In genomic region chr6:135041930-135042329, GRCm38 (mm10) we compare ENCODE assay signal across 27 mouse cellular contexts. TPM values are rescaled to one million over a fixed set of nuclear protein-coding genes. Genes with fewer than 3 reads are reported as not detected.
"Had no signal": no experiment of that assay in that cellular context is flagged by ENCODE, and none has a peak within 500 bp of the region (broad histone marks: within the 10 kb centered on the region; RNA-seq: fewer than 3 reads in every experiment).

No protein-coding gene starts in this region.

- DNase-seq: gastrocnemius, adult 2 months; gastrocnemius, postnatal 10 days; gastrocnemius, postnatal 25 days; heart, adult 11 months; heart, adult 2 months; heart, postnatal 14 days; heart, postnatal 36 days; kidney, adult 11 months; kidney, adult 2 months; kidney, adult 9 months; kidney, postnatal 14 days; kidney, postnatal 36 days; liver; liver, embryonic 13.5 days; liver, postnatal 0 days had no signal

- H3K9ac ChIP-seq: heart, embryonic 13.5 days; heart, embryonic 15.5 days; hindbrain, embryonic 13.5 days; hindbrain, embryonic 15.5 days; kidney, embryonic 15.5 days; limb, embryonic 12.5 days; liver, embryonic 13.5 days; liver, embryonic 15.5 days; liver, postnatal 0 days had no signal

- H3K36me3 ChIP-seq: heart, embryonic 13.5 days; heart, embryonic 15.5 days; hindbrain, embryonic 13.5 days; hindbrain, embryonic 15.5 days; kidney, embryonic 15.5 days; limb, embryonic 10.5 days; limb, embryonic 12.5 days; liver, embryonic 13.5 days; liver, embryonic 15.5 days had no signal

- H3K9me3 ChIP-seq: hindbrain, embryonic 15.5 days; kidney, embryonic 15.5 days; limb, embryonic 10.5 days; limb, embryonic 12.5 days; liver, embryonic 13.5 days; liver, embryonic 15.5 days had no signal

- H3K27ac ChIP-seq: gastrocnemius, adult 2 months; heart, adult 2 months; heart, embryonic 13.5 days; heart, embryonic 15.5 days; hindbrain, embryonic 13.5 days; hindbrain, embryonic 15.5 days; hindbrain, postnatal 0 days; kidney, embryonic 15.5 days; kidney, postnatal 0 days; left cerebral cortex, adult 2 months; limb, embryonic 10.5 days; limb, embryonic 12.5 days; liver, embryonic 13.5 days; liver, embryonic 15.5 days had no signal

- H3K4me1 ChIP-seq: liver, embryonic 15.5 days had no signal

- H3K4me3 ChIP-seq: gastrocnemius, adult 2 months; heart, adult 2 months; heart, embryonic 13.5 days; heart, embryonic 15.5 days; hindbrain, embryonic 13.5 days; hindbrain, embryonic 15.5 days; kidney, embryonic 15.5 days; left cerebral cortex, adult 2 months; limb, embryonic 10.5 days; limb, embryonic 12.5 days; liver, embryonic 13.5 days; liver, embryonic 15.5 days had no signal

RNA-seq across cellular contexts. Expression of gene Gprc5a, which starts 23.5 kb away (rescaled TPM):
- total RNA-seq: layer of hippocampus, postnatal 25 days had no signal
